Mouse (Mus musculus): ENCODE measurements around the gene Pgm1. TPM values are rescaled to one million over a fixed set of nuclear protein-coding genes. Genes with fewer than 3 reads are reported as not detected.

The Pgm1 gene
- total RNA-seq (2014; fragmentation: Nextera tagmentation) (24.7 and 31.5 TPM in 2 replicates), total RNA-seq (2017) (37.9 and 49.3 TPM in 2 replicates)

DNA sequence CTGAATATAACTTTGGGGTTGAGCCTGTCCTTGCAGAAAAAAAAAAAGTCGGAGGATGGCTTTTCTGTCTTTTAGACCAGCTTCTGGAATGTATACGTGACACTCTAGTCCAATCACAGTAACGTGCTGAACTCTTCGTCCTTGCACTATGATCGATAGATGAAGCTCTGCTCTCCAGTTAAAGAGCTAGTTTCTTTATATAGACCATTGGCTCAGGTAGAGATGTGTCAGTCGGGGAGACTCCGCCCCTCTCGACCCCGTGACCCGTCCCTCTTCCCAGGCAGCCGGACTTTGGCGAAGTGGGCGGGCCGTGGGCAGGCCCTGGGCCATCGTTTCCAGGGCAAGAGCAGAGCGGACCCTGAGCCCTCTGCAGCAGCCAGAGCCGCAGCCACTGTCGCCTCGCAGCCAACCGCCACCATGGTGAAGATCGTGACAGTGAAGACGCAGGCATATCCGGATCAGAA is at the start of gene Pgm1:
Pgm1 (plus strand) TSS at position 266 of the 464 bp plus-strand sequence.
- ATAC-seq (replicated peaks; ENCODE audit: poor library complexity, severe bottlenecking), result peak; percentile 82

DNA sequence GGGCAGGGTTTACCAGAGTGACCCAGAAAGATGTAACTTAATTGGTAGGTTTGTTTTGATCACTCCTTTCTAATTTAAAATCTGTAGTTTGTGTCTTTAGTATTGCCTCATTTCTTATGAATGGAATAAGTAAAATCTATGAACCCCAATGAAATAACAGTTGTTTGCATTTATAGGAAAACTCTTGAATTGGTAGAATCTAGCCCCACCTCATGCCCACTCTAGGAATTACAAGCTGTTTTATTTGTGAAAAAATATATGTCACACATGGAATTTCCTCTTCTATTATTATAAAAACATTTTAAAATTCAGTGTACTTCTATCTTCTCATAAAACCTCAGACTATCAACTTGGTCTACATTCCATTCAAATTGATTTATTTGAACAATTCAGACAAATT is 47.3 kb upstream of the Pgm1 start:
- peak; percentile 46; the same call in 1 of the 2 replicates for ATAC-seq (replicated peaks; ENCODE audit: poor library complexity, severe bottlenecking)

- no peak for ATAC-seq (replicated peaks; ENCODE audit: poor library complexity, severe bottlenecking)
These were observed 46.8 kb upstream of the Pgm1 start for GRCm38 (mm10) chr4:99882405-99882804.

GRCm38 (mm10) chr4:99913894-99914451 is 15.2 kb upstream of the Pgm1 start:
- peak; percentile 58; the same call in 1 of the 2 replicates for ATAC-seq (replicated peaks; ENCODE audit: poor library complexity, severe bottlenecking)

- ATAC-seq (replicated peaks; ENCODE audit: poor library complexity, severe bottlenecking), result no peak
These were observed 2.8 kb upstream of the Pgm1 start for GRCm38 (mm10) chr4:99926380-99926779.

DNA sequence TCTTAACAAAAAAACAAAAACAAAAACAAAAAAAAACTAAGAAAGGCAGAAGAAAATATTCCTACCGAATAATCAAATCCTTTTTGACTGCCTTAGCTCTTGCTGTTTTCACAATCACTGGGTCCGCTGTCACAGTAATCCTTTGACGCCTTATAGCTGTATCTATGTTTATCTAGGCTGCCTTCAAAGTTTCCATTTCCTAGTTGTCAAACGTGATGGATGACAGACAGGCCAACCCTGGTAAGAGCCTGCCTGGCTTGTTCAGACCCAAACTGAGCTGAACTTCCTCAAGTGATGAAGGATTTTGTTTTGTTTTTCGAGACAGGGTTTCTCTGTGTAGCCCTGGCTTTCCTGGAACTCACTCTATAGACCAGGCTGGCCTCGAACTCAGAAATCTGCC is 693 bp upstream of the Pgm1 start:
- 0 out of 2 replicates have a peak, but pooled peaks have one; percentile 13 for ATAC-seq (replicated peaks; ENCODE audit: poor library complexity, severe bottlenecking)

GRCm38 (mm10) chr4:99929613-99930517 is 651 bp downstream of the Pgm1 start, which contains the start of gene Itgb3bp:
Gene Itgb3bp (minus strand): TSS chr4:99929813.
- peak; percentile 71 for ATAC-seq (replicated peaks; ENCODE audit: poor library complexity, severe bottlenecking)

GRCm38 (mm10) chr4:99930518-99931239 is 1.5 kb downstream of the Pgm1 start:
- no peak for ATAC-seq (replicated peaks; ENCODE audit: poor library complexity, severe bottlenecking)

DNA sequence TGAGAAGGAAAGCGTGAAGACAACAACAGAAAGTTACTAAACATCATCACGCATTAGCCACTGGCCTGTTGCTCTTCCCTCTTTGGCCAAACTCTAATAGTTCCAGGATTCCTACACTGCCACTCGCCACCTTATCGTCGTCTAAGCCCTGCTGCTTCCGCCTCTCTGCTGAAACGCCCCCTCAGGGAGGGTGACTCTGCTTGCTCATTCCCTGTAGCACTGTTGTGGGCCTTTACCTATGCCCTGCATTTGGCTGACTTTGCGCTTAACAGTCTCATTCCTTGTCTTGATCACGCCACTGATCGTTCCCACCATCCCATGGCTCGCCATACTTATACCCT is 2.0 kb downstream of the Pgm1 start:
- ATAC-seq (replicated peaks; ENCODE audit: poor library complexity, severe bottlenecking), result no peak

- ATAC-seq (replicated peaks; ENCODE audit: poor library complexity, severe bottlenecking), result no peak
These were observed 2.6 kb downstream of the Pgm1 start for GRCm38 (mm10) chr4:99931807-99932206.

DNA sequence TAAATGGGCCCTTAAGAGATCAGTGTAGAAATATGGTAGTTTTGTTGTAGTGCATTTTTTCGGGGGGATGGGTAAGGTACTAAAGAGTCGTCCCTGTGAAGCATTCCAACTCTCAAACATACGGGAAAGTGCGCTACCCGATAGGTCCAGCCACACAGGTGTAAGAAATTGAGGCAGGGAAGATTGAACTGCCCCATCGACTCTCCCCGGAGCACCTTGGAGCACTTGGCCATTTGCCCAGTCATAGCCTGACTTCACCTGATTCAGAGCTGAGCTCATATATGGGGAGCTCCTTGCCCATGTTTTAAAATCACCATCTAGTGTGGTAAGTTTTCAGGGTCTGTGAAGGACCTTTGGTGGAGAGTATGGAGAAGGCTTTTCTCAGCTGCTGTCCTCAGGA is 5.6 kb downstream of the Pgm1 start:
- no peak for ATAC-seq (replicated peaks; ENCODE audit: poor library complexity, severe bottlenecking)

GRCm38 (mm10) chr4:99936278-99936677 is 7.1 kb downstream of the Pgm1 start:
- ATAC-seq (replicated peaks; ENCODE audit: poor library complexity, severe bottlenecking), result no peak

DNA sequence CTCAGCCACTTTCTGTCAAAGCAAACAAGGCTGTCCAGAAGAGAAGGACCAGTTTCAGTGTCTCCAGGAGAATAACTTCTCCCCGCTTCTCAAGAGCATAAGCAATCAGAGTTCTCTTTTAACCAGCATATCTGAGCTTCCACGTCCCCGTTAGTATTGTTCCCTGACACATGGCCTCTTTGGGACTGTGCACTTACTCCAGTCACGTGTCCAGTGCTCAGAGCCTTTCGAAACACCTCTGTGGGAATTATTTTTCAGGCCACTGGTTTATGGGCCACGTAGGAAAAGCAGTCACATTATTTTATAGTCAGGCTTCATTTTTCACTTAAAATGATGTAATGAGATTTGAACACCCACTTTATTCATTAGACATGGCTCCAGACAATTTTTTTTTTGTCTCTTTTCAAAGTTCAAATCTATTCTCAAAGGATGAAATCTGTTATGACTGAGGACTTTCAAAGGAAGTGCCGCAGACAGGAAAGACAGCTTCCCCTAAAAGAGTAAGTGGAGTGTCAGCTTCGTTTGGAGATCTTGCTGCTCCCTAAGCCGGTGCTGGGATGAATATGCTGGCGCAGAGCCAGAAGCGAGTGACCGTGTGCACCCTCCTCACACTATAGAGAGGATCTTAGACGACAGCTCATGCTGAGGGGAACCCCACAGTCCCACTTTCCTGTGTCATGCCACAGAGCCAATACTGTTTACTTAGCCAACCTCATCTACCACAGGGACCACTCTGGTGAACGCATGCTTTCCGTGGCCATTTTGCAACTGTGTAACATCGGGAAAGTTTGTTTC is 10.7 kb downstream of the Pgm1 start:
- ATAC-seq (replicated peaks; ENCODE audit: poor library complexity, severe bottlenecking), result peak; percentile 16; the same call in 1 of the 2 replicates

- no peak for ATAC-seq (replicated peaks; ENCODE audit: poor library complexity, severe bottlenecking)
These were observed 12.6 kb downstream of the Pgm1 start for GRCm38 (mm10) chr4:99941655-99942414.

GRCm38 (mm10) chr4:99944606-99945005 is 15.4 kb downstream of the Pgm1 start:
- no peak for ATAC-seq (replicated peaks; ENCODE audit: poor library complexity, severe bottlenecking)

GRCm38 (mm10) chr4:99945011-99945410 is 15.8 kb downstream of the Pgm1 start:
- ATAC-seq (replicated peaks; ENCODE audit: poor library complexity, severe bottlenecking), result no peak

DNA sequence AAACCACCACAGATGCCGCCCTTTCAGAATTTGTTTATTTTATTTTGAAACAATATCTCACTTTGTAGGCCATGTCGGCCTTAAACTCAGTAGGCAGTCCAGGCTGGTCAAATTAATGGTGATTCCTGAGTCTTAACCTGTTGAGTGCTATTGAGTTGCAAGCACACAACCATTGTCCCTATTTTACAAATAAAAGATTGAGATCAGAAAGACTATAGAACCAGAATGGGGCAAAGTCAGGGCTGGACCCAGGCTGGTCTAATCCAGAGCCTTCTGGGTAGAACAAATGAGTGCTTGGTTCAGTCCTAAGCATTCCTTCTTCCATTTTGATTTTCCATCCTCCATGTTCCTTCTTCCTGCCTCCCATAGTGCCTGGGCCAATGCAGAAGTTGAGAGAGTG is 17.3 kb downstream of the Pgm1 start:
- ATAC-seq (replicated peaks; ENCODE audit: poor library complexity, severe bottlenecking), result no peak

DNA sequence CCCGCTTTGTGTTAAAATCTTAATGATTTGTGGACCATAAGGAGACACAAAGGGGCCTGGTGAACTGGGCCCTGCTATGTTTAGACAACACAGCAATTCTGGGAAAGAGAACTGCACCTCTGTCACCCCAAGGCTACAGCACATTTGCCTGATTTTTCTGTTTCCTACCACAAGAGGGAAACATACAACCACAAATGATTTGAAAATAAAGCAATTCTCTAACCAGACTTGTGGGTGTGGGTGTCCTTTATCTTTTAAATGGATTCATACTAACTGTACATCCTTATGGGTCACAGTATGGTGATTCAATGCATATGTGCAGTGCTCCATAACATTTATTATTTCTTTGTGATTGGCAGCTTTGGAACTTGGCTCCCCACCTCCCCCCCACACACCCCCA is 18.0 kb downstream of the Pgm1 start:
- ATAC-seq (replicated peaks; ENCODE audit: poor library complexity, severe bottlenecking), result peak; percentile 69

DNA sequence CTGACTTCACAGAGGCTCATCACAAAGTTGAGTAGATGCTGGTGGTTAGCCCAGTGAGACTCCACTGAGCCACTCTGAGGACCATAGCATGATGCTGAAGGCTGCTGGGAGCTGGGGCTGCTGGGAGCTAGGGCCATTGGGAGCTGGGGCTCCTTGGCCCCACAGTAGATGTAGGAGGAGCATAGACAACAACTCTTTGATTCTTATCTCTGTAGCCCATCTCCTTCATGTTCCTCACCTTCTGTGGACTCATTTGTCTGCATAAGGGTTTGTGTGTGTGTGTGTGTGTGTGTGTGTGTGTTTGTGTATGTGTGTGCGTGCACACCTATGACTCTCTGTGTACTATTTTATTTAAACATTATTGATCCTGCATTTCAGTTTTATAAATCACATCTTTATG is 18.7 kb downstream of the Pgm1 start:
- no peak for ATAC-seq (replicated peaks; ENCODE audit: poor library complexity, severe bottlenecking)
